Mouse (Mus musculus): ENCODE results near the gene Zmiz1. TPM values are rescaled to one million over a fixed set of nuclear protein-coding genes. Genes with fewer than 3 reads are reported as not detected.

Gene Zmiz1
- total and polyA plus RNA-seq, 3 experiments, result 3.7 to 45.8 (median 11.1) TPM

- H3K4me3 ChIP-seq (replicated peaks in 1 of 3; ENCODE audit: low read depth in 2 of 3, low read length in 2 of 3, poor library complexity in 1 of 3), result peak overlapping the region in 2 of 3 experiments; percentile 43 to 90
- no peak for DNase-seq (ENCODE audit: extremely low read depth)
- H3K27ac ChIP-seq (ENCODE audit: insufficient read depth, low read depth), result no peak overlapping the region
- no peaks in the 10 kb centered on the region for H3K9me3 ChIP-seq (replicated peaks; ENCODE audit: low read length)
- in situ Hi-C loops (cut with MboI; ENCODE audit: low pct_ligation_motif_present, low pct_unique_long_range_greater_than_20kb, low sequenced_read_pairs) (loop anchor here (25.0 kb wide), 1 partner anchor 581 kb away; no protein-coding TSS in a partner anchor), dilution Hi-C loops (cut with MboI; ENCODE audit: extremely low pct_ligation_motif_present, extremely low pct_unique_long_range_greater_than_20kb, low sequenced_read_pairs) (no loop called here)
- H3K36me3 ChIP-seq (replicated peaks in 1 of 2; ENCODE audit: control insufficient read depth in 1 of 2, insufficient read depth in 1 of 2, low read length in 1 of 2), result peaks cover 19 to 31% of the 10 kb centered on the region in 2 experiments
- H3K4me1 ChIP-seq (ENCODE audit: control insufficient read depth in 1 of 2, insufficient read depth in 2 of 2), result peaks cover 13 to 23% of the 10 kb centered on the region in 2 experiments
- H3K79me2 ChIP-seq (replicated peaks; ENCODE audit: control insufficient read depth, extremely low read depth, insufficient read depth, poor library complexity, severe bottlenecking), result peaks cover 13% of the 10 kb centered on the region; the same call in 1 of the 2 replicates
- peak overlapping the region; percentile 55; the same call in 1 of the 2 replicates for H3K9ac ChIP-seq (ENCODE audit: insufficient read depth, low read depth)
- H3K4me2 ChIP-seq (ENCODE audit: insufficient read depth, low read depth, poor library complexity, severe bottlenecking), result peak overlapping the region; percentile 13; the same call in 1 of the 2 replicates
- no peak for TF ChIP-seq MEF2A (IDR thresholded peaks at IDR 0.05; ENCODE audit: borderline replicate concordance, low read depth, low read length)
- TF ChIP-seq ETS1 (conservative IDR thresholded peaks at IDR 0.05; ENCODE audit: low read depth, low read length), result no peak
- TF ChIP-seq ZMIZ1 (IDR thresholded peaks at IDR 0.05; ENCODE audit: low read depth, low read length), result no peak
- TF ChIP-seq E2F4 (IDR thresholded peaks at IDR 0.05; ENCODE audit: insufficient replicate concordance, low read depth, low read length), result no peak
- TF ChIP-seq JUN (IDR thresholded peaks at IDR 0.05; ENCODE audit: insufficient read depth, low read depth, low read length), result no peak
- TF ChIP-seq MXI1 (IDR thresholded peaks at IDR 0.05; ENCODE audit: low read depth, low read length), result no peak
- TF ChIP-seq POLR2A (IDR thresholded peaks at IDR 0.05; ENCODE audit: low read depth, low read length), result no peak
- no peak for TF ChIP-seq IRF4 (IDR thresholded peaks at IDR 0.05; ENCODE audit: low read depth, low read length)
- no peak for TF ChIP-seq SIN3A (IDR thresholded peaks at IDR 0.05; ENCODE audit: low read length)
- no peak for TF ChIP-seq PAX5 (IDR thresholded peaks at IDR 0.05; ENCODE audit: low read length)
- TF ChIP-seq POLR2AphosphoS2 (IDR thresholded peaks at IDR 0.05; ENCODE audit: low read depth, low read length), result no peak
- no peak for TF ChIP-seq CHD1 (IDR thresholded peaks at IDR 0.05; ENCODE audit: low read depth, low read length)
- no peak for TF ChIP-seq EP300 (IDR thresholded peaks at IDR 0.05; ENCODE audit: low read length)
- no peak for TF ChIP-seq MAFK (IDR thresholded peaks at IDR 0.05; ENCODE audit: insufficient replicate concordance, low read length)
- TF ChIP-seq NRF1 (IDR thresholded peaks at IDR 0.05; ENCODE audit: low read depth, low read length), result no peak
- no peak for TF ChIP-seq RCOR1 (conservative IDR thresholded peaks at IDR 0.05; ENCODE audit: low read depth, low read length)
- no peaks in the 10 kb centered on the region for H3K27me3 ChIP-seq (replicated peaks)
Measured at GRCm38 (mm10) chr14:25693271-25693887, 234.4 kb downstream of the Zmiz1 start.

GRCm38 (mm10) chr14:25693888-25694568, 235.0 kb downstream of the Zmiz1 start, which contains the start of gene Ppif:
Gene Ppif, plus strand, starts transcription at chr14:25694154.
- H3K27ac ChIP-seq (ENCODE audit: insufficient read depth, low read depth), result no peak within 1 kb of the TSS
- DNase-seq (ENCODE audit: extremely low read depth), result peak; percentile 92
- no peaks in the 10 kb centered on the region for H3K9me3 ChIP-seq (replicated peaks; ENCODE audit: low read length)
- in situ Hi-C loops (cut with MboI; ENCODE audit: low pct_ligation_motif_present, low pct_unique_long_range_greater_than_20kb, low sequenced_read_pairs), result loop anchor here (25.0 kb wide), 1 partner anchor 582 kb away; no protein-coding TSS in a partner anchor
- peaks cover 13 to 23% of the 10 kb centered on the region in 2 experiments for H3K4me1 ChIP-seq (ENCODE audit: control insufficient read depth in 1 of 2, insufficient read depth in 2 of 2)
- no peaks in the 10 kb centered on the region for H3K27me3 ChIP-seq (replicated peaks)
- H3K4me2 ChIP-seq (ENCODE audit: insufficient read depth, low read depth, poor library complexity, severe bottlenecking), result peak within 1 kb of the TSS; percentile 71
- H3K36me3 ChIP-seq (replicated peaks in 1 of 2; ENCODE audit: control insufficient read depth in 1 of 2, insufficient read depth in 1 of 2, low read length in 1 of 2), result peaks cover 25 to 37% of the 10 kb centered on the region in 2 experiments
- peaks cover 13% of the 10 kb centered on the region; the same call in 1 of the 2 replicates for H3K79me2 ChIP-seq (replicated peaks; ENCODE audit: control insufficient read depth, extremely low read depth, insufficient read depth, poor library complexity, severe bottlenecking)
- peak within 1 kb of the TSS; percentile 75 for H3K9ac ChIP-seq (ENCODE audit: insufficient read depth, low read depth)
- peak within 1 kb of the TSS; percentile 87 to 94 (median 90) for H3K4me3 ChIP-seq (replicated peaks in 1 of 3; ENCODE audit: low read depth in 2 of 3, low read length in 2 of 3, poor library complexity in 1 of 3)
- dilution Hi-C loops (cut with MboI; ENCODE audit: extremely low pct_ligation_motif_present, extremely low pct_unique_long_range_greater_than_20kb, low sequenced_read_pairs), result no loop called here
- no peak for TF ChIP-seq USF1 (IDR thresholded peaks at IDR 0.05; ENCODE audit: low read depth, low read length)
- TF ChIP-seq ELF1 (IDR thresholded peaks at IDR 0.05; ENCODE audit: low read depth, low read length), result peak; percentile 91
- peak; percentile 45; the same call in 1 of the 2 replicates for TF ChIP-seq SMC3 (IDR thresholded peaks at IDR 0.05; ENCODE audit: low read depth, low read length)
- peak; percentile 81 for TF ChIP-seq BHLHE40 (IDR thresholded peaks at IDR 0.05; ENCODE audit: low read depth, low read length)
- TF ChIP-seq PAX5 (IDR thresholded peaks at IDR 0.05; ENCODE audit: low read length), result no peak
- TF ChIP-seq RCOR1 (conservative IDR thresholded peaks at IDR 0.05; ENCODE audit: low read depth, low read length), result no peak
- TF ChIP-seq NELFE (IDR thresholded peaks at IDR 0.05; ENCODE audit: low read depth, low read length), result peak; percentile 97
- TF ChIP-seq E2F4 (IDR thresholded peaks at IDR 0.05; ENCODE audit: insufficient replicate concordance, low read depth, low read length), result no peak
- TF ChIP-seq UBTF (IDR thresholded peaks at IDR 0.05; ENCODE audit: low read depth, low read length), result 0 out of 2 replicates have a peak, but pooled peaks have one; percentile 49
- peak; percentile 71 for TF ChIP-seq HCFC1 (IDR thresholded peaks at IDR 0.05; ENCODE audit: low read depth, low read length)
- no peak for TF ChIP-seq MAFK (IDR thresholded peaks at IDR 0.05; ENCODE audit: insufficient replicate concordance, low read length)
- peak; percentile 97 for TF ChIP-seq MAZ (IDR thresholded peaks at IDR 0.05; ENCODE audit: low read depth, low read length)
- peak; percentile 55 to 90; a peak in 3 of 4 replicates for TF ChIP-seq CTCF (conservative IDR thresholded peaks at IDR 0.05 in 1 of 2, IDR thresholded peaks at IDR 0.05 in 1 of 2; ENCODE audit: low read depth in 2 of 2, low read length in 2 of 2)
- peak; percentile 70 for TF ChIP-seq IRF4 (IDR thresholded peaks at IDR 0.05; ENCODE audit: low read depth, low read length)
- TF ChIP-seq USF2 (conservative IDR thresholded peaks at IDR 0.05; ENCODE audit: low read depth, low read length), result no peak
- TF ChIP-seq ZMIZ1 (IDR thresholded peaks at IDR 0.05; ENCODE audit: low read depth, low read length), result 0 out of 2 replicates have a peak, but pooled peaks have one; percentile 60
- TF ChIP-seq ZC3H11A (IDR thresholded peaks at IDR 0.05; ENCODE audit: low read depth, low read length), result 0 out of 2 replicates have a peak, but pooled peaks have one; percentile 6
- TF ChIP-seq POLR2AphosphoS2 (IDR thresholded peaks at IDR 0.05; ENCODE audit: low read depth, low read length), result peak; percentile 68; the same call in 1 of the 2 replicates
- TF ChIP-seq TCF12 (IDR thresholded peaks at IDR 0.05; ENCODE audit: low read depth, low read length), result peak; percentile 73

Measured in CH12.LX (cell line).